Mouse (Mus musculus) gastrocnemius, postnatal 4 days (tissue): ENCODE measurements around the gene Sspo. TPM values are rescaled to one million over a fixed set of nuclear protein-coding genes. Genes with fewer than 3 reads are reported as not detected.

Experiments
- DNase-seq, 2 experiments: peaks; one replicate each; pipeline ENCODE4 v3.0.0; 2021 to 2022; ENCODE audit warnings: low spot score in 2 of 2, mixed read lengths in 2 of 2
- total RNA-seq, 2 experiments: library from RNA; stranded (reverse); gene quantifications; 2 replicates each; pipeline ENCODE4 v1.2.3; 2021

Sspo gene
- total RNA-seq, 2 experiments from 2014 or later: 0.34 to 0.44 TPM

DNA sequence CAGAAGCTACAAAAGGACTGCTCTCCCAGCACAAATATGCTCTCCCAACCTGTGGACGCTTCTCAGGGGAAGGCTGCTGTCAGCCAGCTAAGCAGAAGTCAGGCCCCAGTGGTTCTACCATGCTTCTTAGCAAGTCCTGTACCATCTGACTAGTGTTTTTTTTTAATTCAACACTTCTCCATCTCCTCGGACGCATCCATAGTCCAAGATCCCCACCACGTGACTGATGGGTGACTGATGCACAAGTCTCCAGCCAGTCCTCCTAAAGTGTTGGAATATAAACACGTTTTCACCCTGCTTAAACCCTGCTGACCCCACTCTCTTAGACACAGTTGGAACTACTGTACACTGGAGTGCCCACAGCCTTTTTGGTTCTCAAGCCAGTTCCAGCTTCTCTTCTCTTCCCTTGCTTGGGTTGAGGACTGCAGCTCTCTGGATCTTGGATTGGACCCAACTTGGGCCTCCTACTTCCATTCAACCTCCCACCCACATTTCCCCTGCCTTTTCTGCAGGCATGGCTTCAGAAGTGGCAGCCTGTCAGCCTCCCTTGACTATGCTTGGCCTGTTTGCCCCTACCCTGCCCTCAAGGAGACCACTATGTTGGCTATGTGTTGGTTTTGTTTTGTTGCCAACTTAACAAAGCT lies 12.2 kb upstream of the Sspo start:
- no peak for DNase-seq

DNA sequence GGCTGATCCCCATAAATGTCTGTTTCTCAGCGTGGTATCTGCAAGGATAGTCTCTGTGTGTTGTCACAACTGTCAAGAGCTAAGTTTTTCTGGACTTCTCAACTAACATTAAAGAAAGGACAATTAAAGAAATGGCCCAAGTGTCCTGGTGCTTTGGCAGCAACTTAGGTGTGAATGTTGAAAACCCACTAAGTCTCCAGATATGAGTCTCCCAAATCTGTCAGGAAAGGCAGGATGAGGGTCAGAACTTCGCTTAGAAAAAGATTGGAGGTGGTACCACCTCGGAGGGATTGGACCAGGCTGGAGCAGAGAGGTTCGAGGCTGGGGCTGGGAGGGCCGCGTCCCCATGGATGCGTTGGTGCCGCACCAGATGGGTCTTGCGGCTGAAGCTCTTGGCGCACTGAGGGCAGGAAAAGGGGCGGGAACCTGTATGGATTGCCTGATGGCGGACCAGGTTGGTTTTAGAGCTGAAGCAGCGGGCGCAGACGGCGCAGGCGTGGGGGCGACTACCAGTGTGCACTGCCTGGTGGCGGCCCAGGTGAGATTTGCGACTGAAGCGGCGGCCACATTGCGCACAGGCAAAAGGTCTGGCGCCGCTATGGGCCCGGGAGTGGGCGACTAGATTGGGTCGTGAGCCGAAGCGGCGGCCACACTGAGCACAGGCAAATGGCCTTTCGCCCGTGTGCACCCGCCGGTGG lies 10.2 kb upstream of the Sspo start:
- DNase-seq: no peak

DNA sequence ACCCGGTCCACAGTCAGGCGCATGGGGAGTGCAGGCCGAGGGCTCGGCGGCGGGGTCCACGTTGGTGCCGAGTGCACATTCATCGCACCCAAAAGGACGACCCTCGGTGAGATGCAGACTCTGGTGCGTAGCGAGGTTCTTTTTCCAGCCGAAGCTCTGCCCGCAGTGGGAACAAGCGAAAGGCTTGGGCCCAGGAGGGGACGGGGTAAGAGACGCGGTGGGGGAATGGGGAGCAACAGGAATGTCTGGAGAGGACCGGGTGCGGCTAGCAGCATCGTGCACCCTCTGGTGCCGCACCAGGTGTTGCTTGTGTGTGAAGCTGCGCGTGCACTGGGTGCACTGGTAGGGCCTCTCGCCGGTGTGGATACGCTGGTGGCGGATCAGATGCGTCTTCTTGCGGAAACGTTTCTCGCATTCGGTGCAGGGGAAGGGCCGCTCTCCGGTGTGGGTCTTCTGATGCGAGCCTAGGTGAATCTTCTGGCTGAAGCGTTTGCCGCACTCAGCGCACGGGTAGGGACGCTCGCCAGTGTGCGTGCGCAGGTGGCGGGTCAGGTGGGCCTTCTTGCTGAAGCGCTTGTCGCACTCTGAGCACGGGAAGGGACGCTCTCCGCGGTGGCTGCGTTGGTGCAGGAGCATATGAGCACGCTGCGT lies 9.4 kb upstream of the Sspo start:
- no peak for DNase-seq

DNA sequence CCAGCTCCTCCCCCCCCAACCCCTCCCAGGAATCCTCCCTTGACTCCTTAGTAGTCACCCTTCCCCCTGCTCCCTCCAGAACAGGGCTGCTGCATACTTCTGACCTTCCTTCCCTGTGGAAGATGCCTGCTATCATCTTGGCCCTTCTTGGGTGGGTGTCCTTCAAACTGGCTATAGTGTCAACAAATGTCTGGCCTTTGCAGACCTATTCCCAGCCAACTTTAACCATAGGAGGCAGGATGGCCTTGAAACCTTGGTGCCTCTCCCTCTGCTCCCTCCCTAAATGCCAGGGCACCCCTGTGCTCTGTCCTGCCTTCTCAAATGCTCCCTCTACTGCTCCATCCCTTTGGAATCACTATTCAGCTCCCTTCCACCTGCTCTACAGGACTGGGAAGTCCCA lies 8.4 kb upstream of the Sspo start:
- DNase-seq: no peak

DNA sequence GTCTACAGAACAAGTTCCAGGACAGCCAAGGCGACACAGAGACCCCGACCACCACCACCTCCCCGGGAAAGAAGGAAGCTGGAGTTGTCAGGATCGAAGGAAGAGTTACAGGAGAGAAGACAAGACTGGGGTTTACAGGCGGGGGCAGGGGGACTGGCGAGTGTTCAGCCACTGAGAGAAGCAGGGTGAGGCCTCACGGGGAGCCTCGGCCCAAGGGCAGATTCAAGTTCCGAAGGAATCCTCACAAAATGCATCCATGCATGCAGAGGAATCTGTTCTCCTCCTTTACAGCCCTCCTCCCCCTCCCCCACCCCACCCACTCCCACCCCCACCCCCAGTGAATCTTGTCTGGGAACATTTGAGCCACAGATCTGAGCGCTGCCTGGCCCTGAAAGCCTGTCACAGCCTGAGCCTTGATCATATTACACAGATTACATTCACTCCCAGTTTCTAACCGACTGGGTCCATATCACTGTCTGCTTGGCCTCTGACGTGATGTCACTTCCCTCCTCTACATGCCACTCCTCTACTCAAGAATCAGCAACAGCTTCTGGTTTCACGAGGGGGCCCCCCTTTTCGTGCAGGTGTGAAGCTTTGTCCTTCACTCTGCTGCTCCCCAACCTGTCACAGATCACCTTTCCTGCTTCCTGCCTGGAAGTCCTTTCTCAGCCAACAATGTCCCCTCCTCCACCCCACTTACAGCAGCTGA lies 7.6 kb upstream of the Sspo start:
- DNase-seq: no peak

DNA sequence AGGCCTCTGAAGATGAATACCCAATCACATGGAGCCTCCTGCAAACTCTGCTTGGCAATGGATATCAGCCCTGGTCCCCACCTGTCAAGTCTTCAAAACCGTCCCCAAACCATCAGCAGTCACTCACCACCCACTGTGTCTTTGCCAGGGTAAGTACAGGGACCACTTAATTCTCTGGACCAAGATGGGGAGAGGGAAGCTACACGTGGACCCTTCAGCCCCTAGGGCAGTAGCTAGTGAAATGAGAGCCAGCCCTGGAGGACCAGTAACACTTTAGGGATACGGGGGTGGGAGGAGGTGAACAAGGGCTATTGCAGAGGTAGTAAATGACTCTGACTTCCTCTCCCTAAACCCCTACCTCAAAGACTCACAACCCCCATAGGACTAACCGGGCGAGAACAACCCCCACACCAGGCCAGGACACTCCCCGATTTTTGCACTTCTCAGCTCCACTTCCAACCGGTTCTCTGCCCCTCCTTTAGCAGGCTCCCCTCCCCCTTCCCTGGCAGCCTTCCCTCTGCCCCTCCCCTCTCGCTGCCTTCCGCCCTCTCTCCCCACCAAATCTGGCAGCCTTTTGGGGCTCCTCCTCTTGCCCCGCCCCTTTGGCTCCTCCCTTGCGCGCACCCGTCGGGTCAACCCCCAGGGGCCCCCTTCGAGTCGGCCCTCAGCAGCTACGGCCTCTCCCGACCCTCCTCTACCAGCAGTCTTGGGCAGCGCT lies 4.3 kb upstream of the Sspo start:
- peak; percentile 88 to 94 for DNase-seq

DNA sequence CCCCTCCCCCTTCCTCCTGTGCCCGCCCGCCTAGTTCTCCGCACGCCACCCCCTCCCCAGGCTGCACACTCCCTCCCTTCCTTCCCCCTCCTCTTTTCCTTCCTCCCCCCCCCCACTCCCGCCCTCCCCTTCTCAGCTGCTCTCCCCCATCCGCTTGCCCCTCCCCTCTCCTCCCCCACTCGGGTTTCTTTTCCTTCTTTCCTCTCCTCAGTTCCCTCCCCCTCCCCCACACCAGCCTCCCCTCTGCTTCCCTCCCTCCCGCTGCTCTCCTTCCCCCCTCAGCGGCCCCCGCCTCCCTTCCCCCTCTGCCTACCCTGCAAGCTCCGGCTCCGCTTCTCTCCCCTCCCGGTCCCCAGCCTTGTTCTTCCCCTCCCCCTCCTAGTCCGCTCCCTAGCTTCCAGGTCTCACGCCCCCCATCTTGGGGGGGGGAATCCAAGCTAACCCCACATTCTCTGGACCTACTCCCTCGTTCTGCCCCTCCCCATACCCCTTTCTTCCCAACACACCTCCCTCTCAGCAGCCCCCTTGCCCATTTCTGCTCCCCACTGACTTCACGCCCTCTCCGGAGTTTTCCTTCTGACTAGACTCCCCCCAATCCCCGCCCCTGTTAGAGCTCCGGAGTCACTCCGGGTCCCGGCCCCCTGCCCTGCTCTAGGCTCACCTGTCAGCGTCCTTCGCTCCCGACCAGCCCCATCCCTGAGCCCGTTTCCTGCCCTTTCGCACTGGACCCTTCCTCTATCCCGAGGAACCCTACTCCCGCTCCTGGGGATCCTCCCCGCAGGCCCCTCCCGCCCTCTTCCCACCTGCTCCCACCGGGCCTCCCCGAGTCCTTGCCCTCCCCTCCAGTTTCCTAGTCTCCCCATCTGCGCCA lies 3.5 kb upstream of the Sspo start:
- DNase-seq: peak; percentile 61 to 76

DNA sequence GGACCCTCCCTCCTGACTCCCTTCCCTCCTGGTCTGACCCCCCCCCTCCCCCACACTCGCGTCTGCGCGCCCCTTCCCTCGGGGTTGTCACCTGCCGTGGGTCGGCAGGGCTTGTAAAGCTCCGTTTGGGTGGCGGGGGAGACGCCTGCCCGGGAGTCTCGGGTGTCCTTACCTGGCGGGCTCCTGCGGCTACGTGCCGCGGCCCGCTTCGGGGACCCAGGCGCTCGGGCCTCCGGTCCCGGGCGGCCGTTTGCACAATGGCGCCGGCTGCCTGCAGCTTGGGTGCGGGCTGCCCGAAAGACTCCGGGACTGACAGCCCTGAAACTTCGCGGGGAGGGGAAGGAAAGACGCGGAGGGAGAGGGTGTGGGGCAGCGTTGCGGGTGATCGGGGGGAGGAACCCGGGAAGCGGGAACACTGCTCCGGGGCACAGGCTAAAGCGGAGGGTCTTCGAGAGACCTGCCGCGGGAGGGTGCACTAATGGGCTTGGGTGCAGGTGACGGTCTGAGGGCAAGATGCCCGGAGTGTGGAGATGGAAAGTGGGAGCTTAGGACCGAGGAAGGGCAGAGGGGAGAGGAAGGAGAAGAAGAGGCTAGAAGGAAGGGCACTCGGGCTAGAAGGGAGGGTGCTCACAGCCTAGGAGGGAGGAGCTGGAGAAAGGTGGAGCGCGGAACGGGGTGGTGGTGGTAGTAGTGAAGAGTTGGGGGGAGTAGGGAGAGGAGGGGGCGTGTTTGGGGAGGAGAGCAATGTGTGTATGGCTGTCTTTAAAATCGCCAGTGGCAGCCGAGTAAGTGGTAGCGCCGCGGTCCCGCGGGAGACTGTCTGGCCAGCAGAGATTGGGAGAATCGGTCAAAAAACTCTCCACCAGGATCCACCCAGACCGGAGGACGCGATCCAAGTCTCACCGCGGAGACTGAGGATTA lies 2.6 kb upstream of the Sspo start, which contains the start of gene Zfp467:
Gene Zfp467 (minus strand): TSS at position 645 of the 921 bp plus-strand sequence.
- DNase-seq: peak in 1 of 2 experiments; percentile 37

DNA sequence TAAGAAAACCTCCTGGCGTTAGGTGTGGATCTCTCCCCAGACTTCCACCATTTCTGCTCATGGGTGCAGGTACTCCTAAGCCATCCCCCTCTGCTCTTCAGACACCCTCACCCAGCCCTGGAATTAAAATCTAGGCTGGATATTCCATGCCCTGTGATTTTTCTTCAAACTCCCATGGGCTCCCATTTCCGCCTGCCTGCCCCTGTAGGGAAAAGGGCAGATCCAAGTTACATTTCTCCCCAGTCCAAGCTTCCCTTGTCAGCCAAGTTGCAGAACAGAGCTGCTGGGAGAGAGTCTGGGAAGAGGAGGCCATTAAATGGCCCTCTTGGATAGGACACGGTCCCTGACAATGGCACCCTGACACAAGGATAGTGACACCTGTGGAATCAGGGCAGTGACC lies 1.8 kb upstream of the Sspo start:
- no peak for DNase-seq

DNA sequence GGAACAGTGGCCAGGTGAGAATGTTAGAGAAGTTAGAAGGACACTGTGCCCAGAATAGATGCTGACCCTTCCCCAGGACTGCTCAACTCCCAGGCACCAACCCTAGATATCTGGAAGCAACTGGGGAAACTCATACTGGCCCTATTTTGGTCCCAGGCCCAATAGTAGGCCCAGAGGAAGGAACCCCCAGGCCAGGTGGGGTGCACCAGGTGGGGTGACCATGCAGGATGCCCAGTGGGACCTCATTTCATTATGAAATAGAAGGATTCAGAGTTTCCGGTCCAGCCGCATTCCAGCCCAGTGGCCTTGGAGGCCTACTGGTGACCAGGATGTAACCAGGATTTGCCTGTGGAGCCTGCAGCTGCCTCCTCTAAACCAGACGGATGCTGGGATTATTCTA lies 1.1 kb upstream of the Sspo start:
- DNase-seq: no peak

DNA sequence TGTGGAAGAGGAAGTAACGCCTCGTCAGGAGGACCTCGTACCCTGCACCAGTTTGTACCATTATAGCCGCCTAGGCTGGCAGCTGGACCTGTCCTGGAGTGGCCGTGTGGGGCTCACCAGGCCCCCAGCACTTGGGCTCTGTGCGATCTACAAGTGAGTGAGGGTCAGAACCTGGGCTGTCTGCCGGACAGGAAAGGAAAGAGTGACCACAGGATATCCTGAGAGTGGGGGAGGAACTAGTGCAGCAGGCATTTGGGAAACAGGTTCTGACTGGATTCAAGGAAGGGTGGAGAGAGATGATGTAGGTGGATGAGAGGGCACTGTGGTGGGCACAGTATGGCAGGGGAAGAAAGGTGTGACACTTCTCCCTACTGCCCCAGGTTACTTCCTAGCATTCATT lies 498 bp downstream of the Sspo start:
- DNase-seq: no peak

DNA sequence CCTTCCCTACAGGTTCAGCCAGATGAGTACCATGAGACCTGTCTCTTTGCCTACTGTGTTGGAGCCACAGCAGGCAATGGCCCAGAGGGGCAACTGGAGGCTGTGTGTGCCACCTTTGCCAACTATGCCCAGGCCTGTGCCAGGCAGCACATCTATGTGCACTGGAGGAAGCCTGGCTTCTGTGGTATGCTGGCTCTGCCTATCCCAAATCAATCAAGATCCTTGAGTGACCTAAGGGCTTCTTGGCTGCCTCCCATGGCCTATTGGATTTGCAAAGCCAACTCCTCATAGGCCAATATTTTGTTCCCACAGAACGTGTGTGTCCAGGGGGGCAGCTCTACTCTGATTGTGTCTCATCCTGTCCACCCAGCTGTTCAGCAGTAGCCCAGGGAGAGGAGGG lies 4.1 kb downstream of the Sspo start:
- no peak for DNase-seq

DNA sequence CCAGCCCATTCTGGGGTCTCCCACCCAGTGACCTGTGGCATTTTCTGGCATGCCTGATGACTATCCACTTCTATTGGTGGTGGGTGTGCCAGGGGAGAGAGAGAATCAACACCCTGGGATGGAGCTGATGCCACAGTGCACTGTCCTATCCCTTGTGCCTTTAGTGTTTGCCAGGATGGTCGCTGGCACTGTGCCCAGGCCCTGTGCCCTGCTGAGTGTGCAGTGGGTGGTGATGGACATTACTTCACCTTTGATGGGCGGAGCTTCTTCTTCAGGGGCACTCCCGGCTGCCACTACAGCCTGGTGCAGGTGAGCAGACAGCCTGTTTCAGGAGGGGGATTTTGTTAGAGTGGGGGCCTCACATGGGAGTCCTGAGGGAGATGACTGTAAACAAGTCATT lies 4.7 kb downstream of the Sspo start:
- no peak for DNase-seq

DNA sequence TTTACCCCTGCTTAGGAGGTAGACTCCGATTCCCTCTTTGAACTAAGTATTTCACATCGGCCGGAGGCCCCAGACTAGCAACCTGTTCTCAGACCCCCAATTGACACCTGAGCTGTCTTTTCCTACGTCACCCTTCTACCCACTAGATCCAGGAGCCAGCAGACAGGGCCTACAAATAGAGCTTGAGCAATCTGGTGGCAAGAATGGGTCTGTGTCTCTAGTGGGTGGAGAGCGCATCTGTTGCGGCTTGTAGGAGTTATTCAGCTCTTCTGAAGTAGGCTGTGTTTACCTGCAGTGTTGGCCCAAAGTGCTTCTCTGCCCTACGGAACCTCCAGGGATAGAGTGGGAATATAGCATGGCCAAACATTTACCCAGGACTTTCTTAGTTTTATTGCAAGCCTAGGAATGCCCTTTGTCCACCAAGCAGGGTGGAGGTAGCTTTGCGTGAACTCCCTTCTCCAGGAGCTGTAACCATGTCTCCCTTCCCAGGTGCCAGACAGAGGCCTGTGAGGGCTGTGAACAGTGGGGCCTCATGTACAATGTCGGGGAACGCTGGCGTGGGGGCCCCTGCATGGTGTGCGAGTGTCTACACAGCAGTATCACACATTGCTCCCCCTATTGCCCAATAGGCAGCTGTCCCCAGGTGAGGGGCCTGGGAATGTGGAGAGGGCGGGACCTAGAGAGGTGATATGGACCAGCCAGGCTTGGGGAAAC lies 17.1 kb downstream of the Sspo start:
- DNase-seq: no peak

DNA sequence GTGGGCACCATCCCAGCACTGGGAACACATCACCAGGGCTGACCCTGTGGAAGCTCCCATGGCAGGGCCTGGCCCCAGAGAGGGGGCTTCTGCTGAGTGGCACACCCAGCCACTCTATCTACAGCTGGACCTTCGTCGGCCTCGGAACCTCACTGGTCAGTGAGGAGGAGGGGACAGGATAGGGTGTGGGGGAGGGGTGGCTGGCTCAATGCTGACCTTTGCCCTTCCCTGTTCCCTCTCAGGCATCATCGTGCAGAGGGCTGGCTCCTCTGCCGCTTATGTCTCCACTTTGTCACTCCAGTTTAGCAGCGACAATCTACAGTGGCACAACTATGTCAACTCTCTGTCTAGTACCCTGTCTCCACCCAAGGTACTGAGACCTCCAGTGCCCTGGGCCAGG lies 18.7 kb downstream of the Sspo start:
- no peak for DNase-seq

DNA sequence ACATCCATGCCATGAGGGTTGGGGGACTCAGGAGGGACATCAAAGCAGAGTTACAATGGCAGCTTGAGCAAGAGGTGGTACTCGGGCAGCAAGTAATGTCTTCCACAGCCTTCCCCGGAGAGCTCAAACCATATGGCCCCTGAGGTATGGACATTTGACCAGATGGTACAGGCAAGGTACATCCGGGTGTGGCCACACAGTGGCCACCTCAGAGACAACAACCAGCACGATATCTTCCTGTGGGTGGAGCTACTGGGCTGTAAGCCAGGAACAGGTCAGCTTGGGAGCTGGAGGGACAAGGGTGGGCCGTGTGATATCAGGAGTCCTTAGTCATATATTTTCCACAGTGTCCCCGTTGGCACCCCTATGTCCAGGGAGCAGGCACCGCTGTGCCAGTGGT lies 19.5 kb downstream of the Sspo start:
- DNase-seq: no peak

DNA sequence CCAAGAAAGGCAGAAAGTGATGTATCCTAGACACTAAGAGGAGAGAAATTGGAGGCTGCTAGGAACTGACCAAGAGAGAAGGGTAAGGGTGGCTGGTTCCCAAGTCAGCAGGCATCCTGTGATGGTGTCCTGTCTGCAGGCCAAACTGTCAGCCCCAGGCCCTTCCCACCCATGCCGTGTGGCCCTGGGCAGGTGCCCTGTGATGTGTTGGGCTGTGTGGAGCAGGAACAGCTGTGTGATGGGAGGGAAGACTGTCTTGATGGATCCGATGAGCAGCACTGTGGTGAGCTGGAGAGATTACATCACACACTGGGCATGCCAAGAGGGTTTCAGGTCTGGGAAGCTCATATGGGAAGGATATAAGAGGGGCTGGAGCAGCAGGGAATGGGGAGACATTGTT lies 22.7 kb downstream of the Sspo start:
- DNase-seq: no peak

DNA sequence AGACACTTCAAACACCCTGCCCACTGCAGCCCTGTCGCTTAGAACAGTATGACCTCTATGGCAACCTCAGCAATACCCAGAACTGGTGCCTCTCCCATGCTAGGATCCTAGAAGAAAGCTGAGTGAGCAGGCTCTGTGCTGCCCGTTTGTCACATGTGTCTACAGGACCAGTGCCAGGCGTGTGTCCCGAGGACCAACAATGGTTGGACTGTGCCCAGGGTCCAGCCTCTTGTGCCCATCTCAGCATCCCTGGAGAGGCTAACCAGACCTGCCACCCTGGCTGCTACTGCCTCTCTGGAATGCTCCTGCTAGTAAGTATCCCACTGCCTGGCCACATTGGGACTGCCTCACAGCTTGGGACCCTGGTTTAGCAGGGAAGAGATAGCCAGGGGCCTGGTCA lies 30.4 kb downstream of the Sspo start:
- no peak for DNase-seq

DNA sequence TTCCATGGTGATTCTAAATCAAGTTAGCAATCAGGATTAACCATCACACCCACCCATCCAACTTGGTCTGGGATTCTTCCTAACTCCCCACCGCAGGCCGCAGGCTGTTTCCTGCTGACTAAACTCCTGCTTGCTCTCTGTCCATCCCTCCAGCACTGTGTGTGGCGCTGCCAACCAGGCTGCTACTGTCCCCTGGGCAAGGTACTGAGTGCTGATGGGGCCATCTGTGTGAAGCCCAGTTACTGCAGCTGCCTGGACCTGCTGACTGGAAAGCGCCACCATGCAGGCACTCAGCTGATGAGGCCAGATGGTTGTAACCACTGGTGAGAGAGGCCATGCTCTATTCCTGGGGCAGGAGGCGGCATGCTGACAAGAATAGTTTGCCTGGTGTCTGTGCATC lies 34.5 kb downstream of the Sspo start:
- no peak for DNase-seq
